Mouse (Mus musculus) G1E (cell line): ENCODE results near the gene Acin1.

ENCODE experiments used
- CTCF ChIP-seq: IDR thresholded peaks from 2 replicates; pipeline ENCODE4 v1.5.1; 2012; ENCODE audit warnings: low read depth, low read length, inconsistent platforms, mixed read lengths
- GATA1 ChIP-seq: IDR thresholded peaks from 2 replicates; pipeline ENCODE4 v1.6.1; 2012; ENCODE audit warnings: borderline replicate concordance, low read length, inconsistent platforms, mixed read lengths
- POLR2AphosphoS5 ChIP-seq: IDR thresholded peaks from 2 replicates; pipeline ENCODE4 v1.6.1; 2012; ENCODE audit warnings: low read depth, low read length, inconsistent platforms; ENCODE audit not compliant: insufficient replicate concordance

DNA sequence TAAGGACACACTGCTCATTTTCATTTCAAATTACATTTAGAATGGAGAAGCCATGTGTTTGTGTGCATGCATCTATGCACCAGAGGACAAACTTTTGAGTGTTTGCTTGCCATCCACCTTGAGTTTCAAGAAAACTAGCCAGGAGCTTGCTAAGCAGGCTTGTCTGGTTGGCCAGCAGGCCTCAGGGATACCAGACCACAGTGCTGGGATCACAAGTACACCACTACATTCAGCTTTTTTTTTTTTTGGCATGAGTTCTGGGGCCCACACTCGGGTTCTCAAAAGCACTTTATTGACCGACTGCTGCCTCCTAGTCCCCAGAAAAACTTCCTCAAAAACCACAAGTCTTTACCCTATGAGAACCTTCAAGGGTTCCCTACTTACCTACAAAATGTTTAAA is 12.4 kb downstream of the Acin1 start:
- TF ChIP-seq CTCF (no peak), GATA1 (no peak), POLR2AphosphoS5 (no peak)
